Mouse (Mus musculus) intestine, embryonic 16.5 days (tissue): ENCODE results near the gene Gm28036. TPM values are rescaled to one million over a fixed set of nuclear protein-coding genes. Genes with fewer than 3 reads are reported as not detected.

Source experiments
- ATAC-seq: fragments of 200-750 bp; cut with Nextera tagmentation; 2 replicates; pipeline ENCODE4 v1.8.0; 2017; ENCODE audit warnings: moderate TSS enrichment, moderate library complexity
- H3K27ac ChIP-seq: fragments of 300-500 bp; sonication (generic); 2 replicates; pipeline ENCODE4 v1.5.1; 2014; ENCODE audit warnings: mild to moderate bottlenecking, low read length
- H3K27me3 ChIP-seq: fragments of 300-500 bp; sonication (generic); replicated peaks from 2 replicates; pipeline ENCODE4 v1.6.1; 2014; ENCODE audit warnings: low read length, control low read depth, mixed read lengths; ENCODE audit not compliant: control insufficient read depth, insufficient read depth
- H3K36me3 ChIP-seq: fragments of 300-500 bp; sonication (generic); 2 replicates; pipeline ENCODE4 v1.6.1; 2014; ENCODE audit warnings: low read length, control low read depth; ENCODE audit not compliant: control insufficient read depth, insufficient read depth
- H3K4me1 ChIP-seq: fragments of 300-500 bp; sonication (generic); 2 replicates; pipeline ENCODE4 v1.6.1; 2014; ENCODE audit warnings: low read length, control low read depth, mixed read lengths; ENCODE audit not compliant: control insufficient read depth, insufficient read depth
- H3K4me2 ChIP-seq: fragments of 300-500 bp; sonication (generic); 2 replicates; pipeline ENCODE4 v1.6.1; 2014; ENCODE audit warnings: low read depth, low read length, control low read depth
- H3K4me3 ChIP-seq: fragments of 300-500 bp; sonication (generic); 2 replicates; pipeline ENCODE4 v1.5.1; 2014; ENCODE audit warnings: mild to moderate bottlenecking, low read length
- H3K9ac ChIP-seq: fragments of 300-500 bp; sonication (generic); 2 replicates; pipeline ENCODE4 v1.6.1; 2014; ENCODE audit warnings: low read depth, low read length
- H3K9me3 ChIP-seq: fragments of 300-500 bp; sonication (generic); 2 replicates; pipeline ENCODE4 v1.6.1; 2016; ENCODE audit warnings: low read length, control low read depth; ENCODE audit not compliant: control insufficient read depth
- WGBS: fragments of 180-500 bp; shearing (Covaris S2); extraction: QIAGEN DNeasy Blood & Tissue Kit; methylation state at CpG from one replicate; pipeline ENCODE4 v1.1.7; 2014; 5-methylcytosine and 5-hydroxymethylcytosine counted together
- polyA plus RNA-seq: library from polyadenylated mRNA; unstranded; fragments of >200 nt; fragmentation: Nextera tagmentation; extraction: Ambion mirVana; gene quantifications from 2 replicates; pipeline ENCODE4 v1.2.1, GENCODE M21; 2015

The Gm28036 gene
- polyA plus RNA-seq, 1 experiment from 2014 or later: 14.1 TPM

DNA sequence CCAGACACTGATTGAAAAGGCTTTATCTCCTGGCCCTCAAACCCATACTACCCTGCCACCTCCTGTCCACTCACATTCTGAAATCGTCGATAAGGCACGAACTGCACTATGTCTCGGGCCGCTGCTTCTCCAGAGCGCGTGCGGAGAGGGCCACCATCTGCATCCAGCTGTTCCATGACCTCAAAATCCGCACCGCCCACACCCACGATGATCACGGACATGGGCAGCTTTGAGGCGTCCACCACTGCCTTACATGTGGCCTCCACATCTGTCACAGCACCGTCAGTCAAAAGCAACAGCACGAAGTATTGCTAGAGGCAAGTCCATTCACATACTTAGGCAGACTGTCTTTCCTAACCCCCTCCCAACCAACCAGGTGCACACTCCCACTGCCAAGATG, 53.2 kb downstream of the Gm28036 start:
- 86% methylated on average over 15 of the region's 15 CpGs for WGBS
- no peak overlapping the region for H3K4me3 ChIP-seq
- no peaks in the 10 kb centered on the region for H3K4me1 ChIP-seq
- H3K27ac ChIP-seq: no peak overlapping the region
- no peak overlapping the region for H3K9ac ChIP-seq
- no peaks in the 10 kb centered on the region for H3K9me3 ChIP-seq
- peaks cover 48% of the 10 kb centered on the region for H3K36me3 ChIP-seq
- H3K27me3 ChIP-seq: no peaks in the 10 kb centered on the region
- ATAC-seq: no peak
- no peak overlapping the region for H3K4me2 ChIP-seq

DNA sequence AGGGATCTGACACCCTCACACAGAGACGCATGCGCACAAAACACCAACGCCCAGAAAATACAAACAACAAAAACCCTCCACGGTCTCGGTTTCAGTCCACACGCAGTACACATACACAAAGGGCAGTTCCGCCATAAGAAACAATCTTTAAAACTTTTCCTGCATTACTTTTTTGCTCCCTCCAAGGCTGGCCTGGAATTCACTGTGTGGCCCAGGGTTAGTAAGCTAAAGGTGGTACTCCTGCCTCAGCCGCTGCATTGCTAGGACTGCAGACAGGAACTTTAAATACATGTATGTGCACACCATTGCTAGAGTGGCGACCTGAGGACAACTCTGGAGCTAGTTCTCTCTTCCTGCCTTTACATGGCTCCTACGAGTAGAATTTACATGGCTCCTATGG, 55.7 kb downstream of the Gm28036 start:
- no peak for ATAC-seq
- 94% methylated on average over 10 of the region's 10 CpGs for WGBS
- no peak overlapping the region for H3K27ac ChIP-seq
- H3K4me2 ChIP-seq: no peak overlapping the region
- H3K27me3 ChIP-seq: no peaks in the 10 kb centered on the region
- H3K36me3 ChIP-seq: peaks cover 34% of the 10 kb centered on the region
- H3K9me3 ChIP-seq: no peaks in the 10 kb centered on the region
- no peaks in the 10 kb centered on the region; the same call in 1 of the 2 replicates for H3K4me1 ChIP-seq
- no peak overlapping the region for H3K9ac ChIP-seq
- no peak overlapping the region for H3K4me3 ChIP-seq

DNA sequence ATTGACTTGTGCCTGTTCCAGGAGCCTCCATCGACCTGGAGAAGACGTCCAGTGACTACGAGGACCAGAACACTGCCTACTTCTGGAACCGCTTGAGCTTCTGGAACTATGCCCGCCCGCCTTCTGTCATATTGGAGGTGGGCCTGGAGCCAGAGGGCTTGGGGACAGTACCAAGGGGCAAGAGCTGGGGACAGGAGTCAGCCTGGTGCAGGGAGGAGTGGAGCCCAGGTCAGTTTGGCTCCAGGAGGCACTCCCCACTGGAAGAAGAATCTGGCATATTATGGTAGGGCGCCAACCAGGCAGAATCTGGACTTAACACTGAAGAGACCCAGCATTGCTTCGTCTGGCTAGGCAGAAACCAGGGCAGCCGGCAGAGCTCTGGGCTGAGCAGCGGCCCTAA, 59.0 kb downstream of the Gm28036 start:
- H3K9me3 ChIP-seq: no peaks in the 10 kb centered on the region
- 0 out of 2 replicates have a peak, but pooled peaks cover 14% of the 10 kb centered on the region for H3K36me3 ChIP-seq
- no peak overlapping the region for H3K27ac ChIP-seq
- H3K9ac ChIP-seq: no peak overlapping the region
- no peaks in the 10 kb centered on the region for H3K27me3 ChIP-seq
- no peak overlapping the region for H3K4me3 ChIP-seq
- WGBS: 90% methylated on average over 10 of the region's 10 CpGs
- no peak for ATAC-seq
- H3K4me2 ChIP-seq: no peak overlapping the region
- H3K4me1 ChIP-seq: no peaks in the 10 kb centered on the region; the same call in 1 of the 2 replicates

DNA sequence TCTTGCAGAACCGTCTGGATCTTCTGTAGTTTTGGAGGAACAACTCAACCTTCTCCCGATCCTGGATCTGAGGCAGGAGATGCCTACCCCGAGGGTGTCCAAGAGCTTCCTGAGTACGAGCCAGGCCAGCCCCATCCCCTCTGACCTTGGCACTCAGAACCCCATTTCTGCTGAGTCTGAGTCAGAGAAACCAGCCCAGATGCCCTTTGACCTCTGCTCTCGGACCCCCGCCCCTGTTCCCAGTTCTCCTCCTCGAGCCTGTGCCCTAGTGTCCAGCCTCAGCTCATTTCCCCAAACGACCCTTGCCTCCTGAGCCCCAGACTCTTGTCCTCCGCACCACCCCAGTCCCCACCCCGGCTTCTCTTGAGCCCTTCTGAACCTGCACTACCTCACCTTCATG, 60.8 kb downstream of the Gm28036 start:
- Histone ChIP-seq H3K9me3 (no peaks in the 10 kb centered on the region), H3K4me1 (no peaks in the 10 kb centered on the region; the same call in 1 of the 2 replicates), H3K27ac (no peak overlapping the region), H3K4me3 (peak overlapping the region; percentile 73), H3K9ac (peak overlapping the region; percentile 83), H3K4me2 (peak overlapping the region; percentile 95), H3K36me3 (0 out of 2 replicates have a peak, but pooled peaks cover 6% of the 10 kb centered on the region), H3K27me3 (no peaks in the 10 kb centered on the region)
- 34% methylated on average over 10 of the region's 10 CpGs for WGBS
- ATAC-seq: no peak

DNA sequence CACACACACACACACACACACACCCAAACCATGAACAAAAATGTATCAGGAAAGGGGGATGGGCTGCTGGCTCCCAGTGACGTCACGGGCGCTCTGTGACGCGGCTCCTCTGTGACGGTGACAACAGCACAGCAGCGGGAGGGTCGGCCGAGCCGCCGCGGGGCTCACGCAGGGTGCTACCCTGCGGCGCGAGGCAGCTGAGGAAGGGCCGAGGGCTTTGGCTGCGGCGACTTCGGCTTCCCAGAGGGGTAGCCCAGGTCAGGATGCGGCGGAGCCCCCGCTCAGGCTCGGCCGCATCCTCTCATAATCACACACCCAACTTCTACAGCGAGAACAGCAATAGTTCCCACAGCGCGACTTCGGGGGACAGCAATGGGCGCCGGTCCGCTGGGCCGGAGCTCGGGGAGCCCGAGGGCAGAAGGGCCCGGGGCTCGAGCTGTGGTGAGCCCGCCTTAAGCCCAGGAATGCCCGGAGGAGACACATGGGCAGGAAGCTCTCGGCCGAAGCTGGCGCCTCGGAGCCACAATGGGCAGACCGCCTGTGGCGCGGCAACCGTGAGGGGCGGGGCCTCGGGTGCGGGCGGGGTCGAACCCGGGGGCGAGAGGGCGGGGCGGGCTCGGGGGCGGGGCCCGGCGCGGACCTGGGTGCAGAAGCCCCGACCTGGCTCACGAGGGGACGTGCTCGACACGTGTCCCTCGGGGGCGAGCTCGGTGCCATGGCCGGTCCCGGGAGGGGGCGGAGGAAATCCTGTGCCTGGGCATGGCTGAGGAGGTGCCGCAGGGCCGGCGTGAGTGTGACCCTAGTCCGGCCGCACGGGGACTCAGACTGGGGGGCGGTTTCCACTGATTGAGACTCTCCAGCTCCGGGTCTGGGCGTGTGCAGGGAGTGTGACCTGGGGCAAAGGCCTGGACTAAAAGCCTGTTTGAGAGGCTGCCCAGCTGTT, 61.5 kb downstream of the Gm28036 start, which contains the start of gene Spag4:
TSS of gene Spag4 (plus strand) at position 77 of the 943 bp plus-strand sequence.
- peak; percentile 86 for ATAC-seq
- Histone ChIP-seq H3K4me1 (no peaks in the 10 kb centered on the region; the same call in 1 of the 2 replicates), H3K36me3 (0 out of 2 replicates have a peak, but pooled peaks cover 6% of the 10 kb centered on the region), H3K9me3 (no peaks in the 10 kb centered on the region), H3K27ac (peak within 1 kb of the TSS; percentile 67), H3K4me2 (peak within 1 kb of the TSS; percentile 95), H3K9ac (peak within 1 kb of the TSS; percentile 83), H3K4me3 (peak within 1 kb of the TSS; percentile 73), H3K27me3 (no peaks in the 10 kb centered on the region)
- under 1% methylated on average over 75 of the region's 81 CpGs for WGBS

DNA sequence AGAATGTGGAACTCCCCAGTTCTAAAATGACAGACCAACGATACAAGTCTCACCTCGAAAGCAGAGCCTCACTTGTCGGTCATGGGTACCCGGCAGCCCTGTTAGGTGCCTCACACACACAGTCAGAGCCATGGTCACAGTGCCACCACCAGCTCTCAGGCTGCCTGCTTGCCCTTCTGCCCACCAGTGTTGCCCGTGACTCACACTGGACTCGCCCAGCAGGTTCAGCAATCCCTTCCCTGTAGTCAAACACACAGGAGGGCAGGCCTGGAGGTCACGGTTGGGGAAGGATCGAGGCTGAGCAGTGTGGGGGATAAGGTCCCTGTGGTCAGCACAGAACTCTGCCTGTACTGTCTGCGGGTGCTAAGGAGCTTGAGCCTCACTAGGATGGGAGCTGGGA, 74.1 kb downstream of the Gm28036 start, which contains the start of gene Fer1l4:
TSS of gene Fer1l4 (minus strand) at position 132 of the 400 bp plus-strand sequence.
- H3K4me2 ChIP-seq: no peak within 1 kb of the TSS
- no peaks in the 10 kb centered on the region for H3K27me3 ChIP-seq
- H3K9ac ChIP-seq: no peak within 1 kb of the TSS
- 0 out of 2 replicates have a peak, but pooled peaks cover 2% of the 10 kb centered on the region for H3K4me1 ChIP-seq
- no peak for ATAC-seq
- WGBS: 67% methylated on average over 9 of the region's 9 CpGs
- H3K9me3 ChIP-seq: no peaks in the 10 kb centered on the region
- H3K36me3 ChIP-seq: no peaks in the 10 kb centered on the region
- no peak within 1 kb of the TSS for H3K4me3 ChIP-seq
- no peak within 1 kb of the TSS for H3K27ac ChIP-seq

DNA sequence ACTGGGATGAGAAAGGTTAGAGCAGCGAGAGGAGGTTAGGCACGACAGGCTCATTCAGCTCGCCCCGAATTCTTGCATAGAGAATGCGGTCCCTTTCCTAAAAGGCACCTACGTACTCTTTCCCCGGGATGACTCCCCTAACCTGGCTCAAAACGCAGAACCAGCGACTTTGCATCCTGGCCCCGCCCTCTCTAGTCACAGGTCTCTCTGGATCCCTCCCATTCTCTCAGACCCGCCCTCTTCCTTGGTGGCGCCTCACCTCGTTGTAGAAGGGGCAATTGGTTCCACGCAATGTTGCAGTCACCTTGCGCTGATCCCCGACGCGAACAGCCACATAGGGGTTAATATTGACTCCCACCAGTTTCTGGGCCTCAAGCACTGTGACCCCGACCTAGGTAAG, 79.0 kb downstream of the Gm28036 start:
- Histone ChIP-seq H3K4me1 (0 out of 2 replicates have a peak, but pooled peaks cover 2% of the 10 kb centered on the region), H3K27me3 (no peaks in the 10 kb centered on the region), H3K9ac (no peak overlapping the region), H3K36me3 (no peaks in the 10 kb centered on the region), H3K27ac (no peak overlapping the region), H3K9me3 (no peaks in the 10 kb centered on the region), H3K4me2 (peak overlapping the region; percentile 43), H3K4me3 (peak overlapping the region; percentile 19)
- WGBS: 6% methylated on average over 19 of the region's 19 CpGs
- no peak; the same call in 1 of the 2 replicates for ATAC-seq

DNA sequence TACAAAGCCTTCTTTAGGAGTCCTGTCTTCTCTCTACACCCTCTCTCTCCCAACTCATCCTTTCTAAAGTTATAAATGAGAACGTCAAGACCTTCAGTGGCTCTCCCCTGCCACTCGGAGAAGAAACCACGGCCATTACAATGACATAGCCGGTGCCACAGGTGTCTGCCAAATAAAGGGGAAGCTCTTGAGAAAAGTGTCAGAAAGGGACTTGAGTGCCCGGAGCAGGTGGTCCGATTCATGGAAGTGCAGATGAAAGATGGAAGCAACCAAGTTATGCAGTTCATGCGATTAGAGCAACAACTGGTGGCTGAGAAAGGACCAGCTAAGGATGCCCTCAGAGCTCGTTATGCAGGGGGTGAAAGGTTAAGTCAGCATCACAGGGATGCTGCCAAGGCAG, 84.0 kb downstream of the Gm28036 start:
- no peak overlapping the region for H3K4me2 ChIP-seq
- H3K4me1 ChIP-seq: no peaks in the 10 kb centered on the region
- no peaks in the 10 kb centered on the region for H3K9me3 ChIP-seq
- no peaks in the 10 kb centered on the region for H3K27me3 ChIP-seq
- H3K9ac ChIP-seq: no peak overlapping the region
- no peaks in the 10 kb centered on the region for H3K36me3 ChIP-seq
- H3K27ac ChIP-seq: no peak overlapping the region
- no peak overlapping the region for H3K4me3 ChIP-seq
- 83% methylated on average over 8 of the region's 8 CpGs for WGBS
- no peak for ATAC-seq

DNA sequence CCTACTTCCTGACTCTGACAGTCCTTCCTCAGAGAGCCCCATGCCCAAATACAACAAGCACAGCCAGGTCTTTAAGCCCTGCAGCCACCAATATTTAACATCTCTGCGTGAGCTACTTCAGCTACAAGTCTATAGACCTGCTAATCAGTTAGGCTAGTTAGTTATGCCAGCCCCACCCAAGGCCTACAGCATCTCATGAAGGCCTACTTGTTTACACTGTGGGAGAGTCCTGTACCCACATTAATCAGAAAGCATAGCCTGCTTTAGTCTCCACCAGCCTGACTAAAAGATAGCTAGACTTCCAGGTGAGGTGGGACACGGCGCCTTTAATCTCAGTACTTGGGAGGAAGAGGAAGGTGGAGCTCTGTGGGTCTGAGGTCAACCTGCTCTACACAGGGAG, 87.5 kb downstream of the Gm28036 start:
- Histone ChIP-seq H3K4me1 (no peaks in the 10 kb centered on the region), H3K4me3 (no peak overlapping the region), H3K9me3 (no peaks in the 10 kb centered on the region), H3K27ac (no peak overlapping the region), H3K27me3 (no peaks in the 10 kb centered on the region), H3K9ac (no peak overlapping the region), H3K36me3 (no peaks in the 10 kb centered on the region), H3K4me2 (no peak overlapping the region)
- WGBS: 72% methylated on average over 3 of the region's 3 CpGs
- no peak for ATAC-seq
